Mouse (Mus musculus) cerebellum, adult 8-10 months (tissue): Measurements from ENCODE around the gene Actn3.
"Not testable (repeated sequence)": the region's sequence is repeated elsewhere in the genome, so short reads cannot be mapped to it uniquely, and the experiment has no call there.

Source experiments
- DNase-seq: peaks from one replicate; pipeline ENCODE4 v3.0.0; 2022

The Actn3 gene

DNA sequence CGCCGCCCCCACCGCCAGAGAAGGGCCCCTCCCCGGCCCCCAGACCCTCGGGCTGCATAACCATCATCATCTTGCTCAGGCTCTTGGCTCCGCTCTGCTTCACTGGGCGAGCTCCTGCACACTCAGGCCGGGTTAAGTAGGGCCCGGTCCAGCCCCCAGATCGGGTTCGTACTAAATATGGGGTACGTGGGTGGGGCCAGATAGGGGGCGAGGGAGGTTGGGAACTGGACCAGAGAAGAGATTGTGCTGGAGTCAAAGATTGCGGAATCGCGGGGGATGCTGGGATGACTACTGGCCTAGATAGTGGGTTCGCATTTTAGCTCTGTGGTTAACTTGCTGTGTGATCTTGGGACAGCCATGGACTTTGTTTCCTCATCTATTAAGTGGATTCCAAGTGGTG lies at the start of gene Actn3:
Actn3 (minus strand) TSS at position 125 of the 400 bp plus-strand sequence.
- no peak for DNase-seq

DNA sequence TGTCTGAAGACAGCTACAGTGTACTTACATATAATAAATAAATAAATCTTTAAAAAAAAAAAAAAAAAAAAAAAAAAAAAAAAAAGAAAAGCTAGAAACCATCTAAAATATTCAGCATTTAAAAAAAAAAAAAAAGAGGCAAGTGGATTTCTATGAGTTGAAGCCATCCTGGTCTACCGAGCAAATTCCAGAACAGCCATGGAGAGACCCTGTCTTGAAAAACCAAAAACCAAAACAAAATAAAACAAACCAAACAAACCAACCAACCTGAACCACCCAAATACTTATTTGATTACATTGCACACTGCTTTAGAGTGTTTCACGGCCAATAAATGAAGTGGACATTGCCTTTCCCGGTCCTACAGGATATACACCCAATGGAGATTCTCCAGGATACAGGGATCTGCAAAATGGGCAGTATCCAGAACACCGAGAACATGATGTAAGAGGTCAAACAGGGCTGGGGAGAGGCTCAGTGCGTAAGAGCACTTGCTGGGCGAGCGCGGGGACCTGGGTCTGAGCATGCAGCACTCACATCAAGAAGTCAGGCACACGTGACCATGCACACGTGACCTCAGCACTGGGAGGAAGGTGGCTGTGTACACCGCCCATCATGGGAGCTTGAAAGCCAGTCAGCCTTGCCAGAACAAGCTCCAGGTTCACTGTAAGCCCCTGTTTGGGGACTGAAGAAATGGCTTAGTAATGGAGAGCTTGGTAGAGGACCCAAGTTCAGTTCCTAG lies 47.6 kb upstream of the Actn3 start:
- no peak for DNase-seq

DNA sequence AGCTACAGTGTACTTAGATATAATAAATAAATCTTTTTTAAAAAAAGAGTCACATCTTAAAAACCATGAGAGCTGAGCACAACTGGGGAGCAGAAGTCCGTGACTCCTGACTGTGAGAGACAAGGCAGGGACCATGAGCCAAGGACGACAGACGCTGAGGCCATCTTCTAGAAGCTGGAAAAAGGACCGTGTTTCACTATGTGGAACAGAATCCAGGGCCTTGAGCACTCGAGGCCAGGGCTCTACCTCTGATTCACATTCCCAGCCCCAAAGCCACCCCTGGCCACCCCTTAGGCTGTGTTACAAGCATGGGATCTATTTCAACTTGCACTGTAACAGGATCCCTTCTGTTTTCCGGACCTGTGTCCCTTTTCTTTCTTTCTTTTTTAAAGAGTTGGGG lies 41.9 kb upstream of the Actn3 start:
- DNase-seq, result no peak

DNA sequence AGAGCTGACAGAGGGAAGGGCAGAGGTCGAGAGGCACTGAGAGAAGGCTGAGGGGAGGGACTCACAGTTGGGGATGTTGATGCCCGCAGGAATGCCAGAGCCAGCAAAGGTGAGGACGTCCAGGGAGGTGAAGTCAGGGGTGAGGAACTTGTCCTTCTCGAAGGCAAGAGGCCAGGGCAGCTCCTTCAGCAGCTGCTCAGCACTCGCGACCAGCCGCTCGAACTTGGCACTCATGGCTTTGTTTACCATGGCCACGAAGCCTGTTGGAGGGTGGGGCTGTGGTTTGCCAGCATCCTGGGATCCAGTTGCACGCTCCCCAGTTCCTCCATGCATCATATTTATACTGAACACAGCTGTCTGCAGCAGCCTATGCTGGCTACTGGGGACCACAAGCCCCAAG lies 39.1 kb upstream of the Actn3 start:
- DNase-seq, result no peak

DNA sequence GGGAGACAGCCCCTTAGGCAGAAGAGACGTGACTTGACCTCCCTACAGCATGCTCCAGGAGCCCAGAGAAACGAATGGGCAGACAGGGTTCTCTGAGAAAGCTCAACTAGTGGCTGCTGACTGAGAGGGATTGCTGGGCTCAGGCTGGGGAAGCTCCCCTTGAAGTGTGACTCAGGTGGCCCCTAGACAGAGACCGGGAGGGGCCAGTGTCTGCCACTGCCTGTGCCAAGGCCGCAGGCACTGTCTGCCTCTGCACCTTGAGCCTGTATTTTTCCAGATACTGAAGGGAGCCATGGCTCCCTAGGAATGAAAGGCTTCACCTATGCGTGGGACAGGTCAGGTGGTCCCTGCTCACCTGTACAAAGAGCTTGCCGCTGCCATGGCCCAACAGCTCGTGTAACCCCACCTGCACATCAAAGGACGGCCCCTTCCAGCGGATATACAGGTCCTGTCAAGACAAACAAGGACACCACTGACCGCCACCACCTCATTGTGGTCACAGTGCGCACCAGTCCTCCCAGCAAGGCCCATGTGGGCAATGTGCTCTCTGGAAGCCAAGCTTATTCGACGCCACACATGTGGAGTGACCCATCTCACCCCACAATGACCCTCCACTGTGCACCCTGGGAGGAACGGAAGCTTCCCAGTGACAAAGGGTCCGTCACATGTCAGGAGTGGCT lies 38.4 kb upstream of the Actn3 start:
- no peak for DNase-seq

DNA sequence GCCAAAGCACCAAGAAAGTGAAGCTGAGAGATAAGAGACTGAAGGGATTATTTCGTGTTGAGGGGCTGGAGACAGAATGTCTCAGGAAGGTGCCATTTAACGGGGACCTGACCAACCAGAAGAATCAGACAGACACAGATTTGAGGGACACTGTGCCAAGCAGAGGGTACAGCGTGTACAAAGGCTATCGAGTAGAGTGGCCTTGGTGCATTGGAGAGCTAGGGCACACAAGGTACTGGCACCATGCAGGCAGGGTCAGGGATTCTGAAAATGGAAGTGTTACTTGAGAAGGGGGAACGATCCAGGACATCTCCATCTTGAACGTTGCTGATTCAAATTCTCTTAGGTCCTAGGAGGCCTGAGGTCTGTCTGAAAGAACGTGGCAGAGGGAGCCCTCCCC lies 31.7 kb upstream of the Actn3 start:
- no peak for DNase-seq

DNA sequence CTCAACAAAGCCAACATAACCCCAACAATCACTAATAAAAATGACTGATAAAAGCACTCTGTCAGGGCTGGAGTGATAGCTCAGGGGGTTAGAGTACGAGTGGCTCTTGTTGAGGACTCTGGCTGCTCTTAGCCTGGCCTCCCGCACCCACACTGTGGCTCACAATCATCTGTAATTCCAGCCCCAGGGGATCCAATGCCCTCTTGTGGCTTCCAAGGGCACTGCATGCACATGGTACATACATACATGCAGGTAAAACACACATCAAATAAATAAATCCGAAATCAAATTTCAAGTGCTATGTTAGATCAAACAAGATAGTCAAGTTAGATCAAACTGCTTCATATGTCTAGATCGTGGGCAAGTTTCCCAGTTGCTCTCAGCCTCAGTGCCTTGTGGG lies 30.4 kb upstream of the Actn3 start:
- no peak for DNase-seq

DNA sequence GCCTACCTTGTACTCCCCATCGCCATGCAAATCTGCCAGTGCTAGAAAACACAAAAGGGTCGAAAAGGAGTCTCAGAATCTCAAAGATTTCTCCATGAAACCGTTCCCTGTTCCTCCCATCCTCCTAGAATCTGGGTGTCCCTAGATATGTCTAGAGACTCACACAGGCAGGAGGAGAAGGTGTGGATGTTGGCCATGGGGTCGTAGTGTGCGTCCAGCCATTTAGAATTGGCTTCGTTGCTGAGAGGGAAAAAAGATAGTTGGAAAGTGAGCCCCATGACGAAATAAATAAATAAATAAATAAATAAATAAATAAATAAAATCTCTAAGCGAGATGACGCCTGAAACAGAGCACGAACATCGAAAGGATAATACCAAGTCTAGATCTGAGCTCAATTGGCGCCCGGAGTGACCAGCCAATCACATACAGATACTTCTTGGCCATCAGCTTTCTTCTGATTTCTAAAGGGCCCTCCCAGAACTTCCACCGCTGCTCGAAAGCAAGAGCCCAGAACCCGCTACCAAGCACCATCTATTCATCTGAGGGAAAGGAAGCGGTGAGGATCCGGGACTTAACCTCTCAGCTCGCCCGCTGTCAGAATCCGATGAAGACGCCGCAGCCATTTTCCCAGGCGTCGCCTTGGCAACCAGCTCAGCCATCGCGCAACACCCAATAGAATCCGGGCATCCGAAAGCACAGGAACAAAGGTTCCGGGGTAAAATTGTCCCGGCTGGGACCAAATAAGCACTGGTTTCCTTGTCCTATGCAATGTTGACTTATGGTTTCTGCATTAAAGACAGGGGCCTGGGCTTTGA lies 28.5 kb upstream of the Actn3 start, which contains the start of gene Bbs1:
Bbs1 (minus strand) TSS at position 650 of the 816 bp plus-strand sequence.
- peak; percentile 78 for DNase-seq

DNA sequence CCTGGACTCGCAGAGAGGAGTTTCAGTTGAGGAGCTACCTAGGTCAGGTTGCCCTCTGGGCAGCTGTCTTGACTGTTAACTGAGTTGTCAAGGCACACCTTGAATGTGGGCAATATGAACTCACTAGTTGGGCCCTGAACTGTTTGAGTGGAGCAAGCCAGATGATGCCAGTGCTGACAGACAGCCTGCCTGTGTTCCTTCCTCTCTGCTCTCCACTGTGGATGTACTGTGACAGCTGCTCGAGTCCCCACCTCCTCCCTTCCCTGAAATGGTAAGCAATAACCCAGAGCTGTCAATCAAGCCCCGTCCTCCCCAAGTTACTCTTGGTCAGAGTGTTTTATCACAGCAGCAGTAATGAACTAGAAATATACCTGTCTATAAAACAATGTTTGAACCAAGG lies 22.2 kb upstream of the Actn3 start:
- no peak for DNase-seq

DNA sequence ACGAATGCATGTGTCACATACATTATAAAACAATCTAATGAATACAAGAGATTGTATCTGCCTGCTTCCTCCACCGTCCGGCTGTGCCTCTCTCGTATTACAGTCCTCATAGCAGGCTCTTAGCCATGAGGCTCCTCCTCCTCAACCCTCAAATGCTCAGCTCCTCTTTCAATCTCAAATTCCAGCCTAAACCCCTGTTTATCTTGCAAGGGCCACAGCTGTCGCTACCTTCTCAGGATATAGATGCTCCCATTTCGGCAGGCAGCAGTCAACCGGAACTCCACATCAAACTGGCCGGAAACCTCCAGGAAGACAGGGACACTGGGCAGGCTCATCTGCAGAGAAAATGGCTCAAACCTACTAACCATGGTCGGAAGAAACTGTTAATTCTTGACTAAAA lies 21.3 kb upstream of the Actn3 start:
- no peak for DNase-seq

DNA sequence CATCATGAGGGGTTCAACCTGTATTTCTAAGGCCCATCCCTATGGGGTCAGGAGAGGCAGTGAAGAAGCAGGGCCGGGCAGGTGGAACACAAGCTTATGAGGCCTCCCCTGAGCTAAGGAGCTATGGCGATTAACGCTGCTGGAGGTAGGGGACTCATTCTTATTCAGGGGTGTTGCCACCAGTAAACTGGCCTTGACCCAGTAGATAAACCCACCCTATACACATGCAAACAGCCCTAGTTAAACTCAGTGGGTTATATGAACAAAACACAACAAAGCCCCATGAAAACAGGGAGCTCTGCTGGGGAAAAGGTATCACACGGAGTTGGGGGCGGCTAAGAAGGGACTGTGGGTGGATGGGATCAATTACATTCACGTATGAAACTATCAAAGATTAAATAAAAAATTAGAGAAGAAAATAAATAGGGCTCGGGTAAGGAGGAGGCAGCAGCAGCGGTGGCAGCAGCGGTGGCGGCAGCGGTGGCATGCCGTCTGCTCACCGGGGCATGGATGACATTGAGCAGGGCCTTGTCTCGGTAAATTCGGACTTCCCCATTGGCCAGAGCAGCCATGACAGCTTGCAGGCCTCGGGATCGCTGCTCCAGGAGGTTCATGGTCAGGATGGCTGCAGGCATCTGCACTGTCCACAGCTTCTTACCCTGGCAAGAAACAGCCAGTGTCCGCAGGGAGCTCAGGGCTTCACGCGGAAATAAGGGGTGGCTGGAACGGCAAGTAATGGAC lies 19.2 kb upstream of the Actn3 start:
- DNase-seq, result no peak

DNA sequence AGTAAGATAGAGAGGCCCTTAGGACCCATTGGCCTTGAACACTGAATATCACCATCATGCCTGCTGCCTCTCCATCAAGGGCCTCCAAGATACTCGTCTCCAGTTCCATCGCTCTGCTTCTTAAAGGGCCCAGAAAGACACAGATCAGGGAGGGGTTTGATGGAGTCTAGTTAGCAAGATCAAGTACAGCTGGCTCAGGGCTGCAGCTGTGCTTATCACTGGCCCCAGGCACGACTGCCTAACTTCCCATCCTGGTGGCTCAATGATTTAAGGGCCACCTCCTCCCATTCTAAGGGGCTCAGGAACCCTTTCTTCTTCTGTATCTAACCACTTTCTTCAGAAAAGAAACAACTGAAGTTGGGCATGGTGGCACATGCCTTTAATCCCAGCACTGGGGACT lies 14.1 kb upstream of the Actn3 start:
- DNase-seq, result no peak

DNA sequence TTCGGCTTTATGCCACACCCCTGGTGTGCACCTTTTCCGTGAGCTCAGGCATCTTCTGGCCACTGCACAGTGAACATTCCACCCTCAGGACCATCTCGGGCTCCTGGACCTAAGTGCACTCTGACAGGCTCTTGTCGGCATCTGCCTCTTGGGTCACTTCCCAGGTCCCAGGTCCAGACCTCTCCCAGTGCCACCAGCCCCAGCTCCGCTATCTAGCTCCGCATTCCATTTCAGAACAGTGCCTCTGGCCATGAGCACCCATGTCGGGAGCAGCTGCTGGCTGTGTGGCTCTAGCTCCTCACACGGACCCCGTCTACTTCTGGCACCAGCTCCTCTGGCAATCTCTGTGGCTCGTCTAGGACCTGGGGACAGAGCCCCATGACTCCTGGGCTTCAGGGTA lies 12.1 kb upstream of the Actn3 start:
- DNase-seq, result no peak

DNA sequence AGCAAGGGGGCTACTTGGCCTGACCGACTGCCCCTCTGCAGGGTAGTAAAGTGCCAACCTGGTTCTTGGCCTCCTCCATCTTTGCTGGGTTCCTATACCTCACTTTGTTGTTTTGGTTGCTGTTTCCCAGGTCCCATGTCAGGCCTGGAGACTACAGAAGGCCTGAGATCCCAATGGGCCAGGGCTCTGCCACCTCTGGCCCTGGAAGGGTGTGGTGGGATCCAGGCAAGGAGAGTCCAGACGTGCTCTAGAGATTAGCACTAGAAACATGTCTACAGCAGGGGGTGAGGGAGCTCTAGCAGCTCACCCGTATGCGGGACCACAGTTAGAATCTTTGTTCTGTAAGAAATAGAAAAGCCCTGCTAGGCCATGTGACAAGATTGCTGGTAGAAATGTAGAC lies 6.3 kb upstream of the Actn3 start:
- no peak for DNase-seq

DNA sequence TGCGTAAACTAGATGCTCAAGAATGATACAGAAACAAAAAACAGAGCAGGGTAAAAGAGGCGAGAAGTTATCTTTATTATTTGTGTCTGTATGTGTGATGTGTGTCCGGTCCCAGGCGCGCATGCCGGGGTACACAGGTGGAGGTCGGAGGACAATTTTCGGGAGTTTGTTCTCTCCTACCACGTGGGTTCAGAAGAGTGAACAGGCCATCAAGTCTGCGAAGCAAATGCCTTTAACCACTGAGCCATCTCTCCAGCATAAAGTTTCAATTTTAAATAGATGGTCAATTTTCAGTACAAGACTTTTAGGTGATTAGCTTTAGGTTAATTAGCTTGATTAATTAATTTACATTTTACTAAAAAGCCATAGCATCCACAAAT lies 1.6 kb upstream of the Actn3 start:
- DNase-seq, result no peak

DNA sequence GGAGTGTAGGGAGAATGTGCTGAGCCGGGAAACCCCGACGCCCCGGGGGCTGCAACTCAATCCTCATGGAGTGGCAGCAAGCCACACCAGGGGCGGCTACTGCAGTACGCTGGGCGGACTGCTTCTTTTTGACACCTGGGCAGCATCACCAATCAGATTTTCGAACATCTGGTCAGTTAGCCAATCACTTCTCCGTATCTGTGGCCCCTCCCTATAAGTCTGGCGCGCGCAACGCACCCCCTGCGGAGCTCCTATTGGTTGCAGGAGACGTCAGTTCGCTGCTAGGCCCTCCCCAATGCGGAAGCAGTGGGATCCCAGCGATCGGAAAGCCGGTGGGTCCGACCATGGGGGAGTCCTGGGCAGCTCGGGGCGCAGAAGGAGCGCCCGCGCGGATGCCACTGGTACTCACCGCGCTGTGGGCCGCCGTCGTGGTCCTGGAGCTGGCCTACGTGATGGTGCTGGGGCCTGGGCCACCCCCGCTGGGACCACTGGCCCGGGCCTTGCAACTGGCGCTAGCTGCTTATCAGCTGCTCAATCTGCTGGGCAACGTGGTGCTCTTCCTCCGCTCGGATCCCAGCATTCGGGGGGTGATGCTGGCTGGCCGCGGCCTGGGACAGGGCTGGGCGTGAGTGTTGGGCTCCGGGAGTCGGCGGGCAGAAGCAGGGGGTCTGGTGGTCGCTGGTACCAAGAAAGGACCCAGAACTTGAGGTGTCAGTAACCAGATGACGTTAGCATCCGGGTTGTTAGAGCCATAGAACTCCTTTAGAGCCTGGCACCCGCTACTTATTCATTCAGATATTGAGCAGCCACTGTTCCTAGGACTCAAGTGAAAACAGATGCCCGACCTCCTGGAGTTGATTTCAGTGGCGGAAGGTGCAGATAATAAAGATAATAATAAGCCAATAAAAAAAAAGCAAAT lies 955 bp upstream of the Actn3 start, which contains the start of gene Zdhhc24:
Zdhhc24 (plus strand) TSS at position 264 of the 919 bp plus-strand sequence.
- peak; percentile 95 for DNase-seq

DNA sequence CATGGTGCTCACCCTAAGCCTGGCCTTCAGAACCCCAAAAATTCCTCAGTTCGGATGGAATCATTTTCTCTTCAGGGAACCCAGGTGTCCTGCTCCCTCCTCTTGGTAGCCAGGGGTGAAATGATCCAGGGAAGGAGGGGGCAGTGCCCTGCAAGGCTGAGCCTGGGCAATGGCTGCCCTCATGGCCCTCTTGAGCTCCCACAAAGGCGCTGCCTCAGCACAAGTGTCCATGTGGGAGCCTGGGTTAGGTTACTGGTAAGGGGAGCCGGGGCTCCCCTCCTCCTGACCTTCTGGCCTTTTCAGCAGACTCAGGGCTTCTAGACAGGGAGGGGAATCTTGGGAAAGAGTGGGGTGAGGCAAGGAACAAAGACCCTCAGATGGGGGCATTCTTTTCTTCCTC lies 954 bp downstream of the Actn3 start:
- DNase-seq, result no peak

DNA sequence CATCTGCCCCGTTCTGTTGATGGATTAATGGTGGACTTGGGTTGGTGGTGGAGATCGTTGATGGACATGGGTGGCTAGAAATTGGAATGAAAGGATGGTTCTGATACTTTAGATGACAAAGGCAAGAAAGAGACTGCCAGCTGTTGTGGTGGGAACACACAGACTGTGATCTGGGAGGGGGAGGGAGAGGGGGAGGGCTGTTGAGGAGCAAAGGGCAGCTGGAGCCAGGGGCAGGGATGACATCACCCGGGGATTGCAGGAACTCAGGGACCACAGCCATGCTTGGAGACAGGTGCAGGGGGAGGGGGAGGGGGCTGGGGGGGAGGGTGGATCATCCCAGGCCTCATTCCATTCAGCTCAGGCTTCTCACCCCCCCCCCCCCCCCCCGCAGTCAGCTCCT lies 1.5 kb downstream of the Actn3 start:
- DNase-seq, result no peak

DNA sequence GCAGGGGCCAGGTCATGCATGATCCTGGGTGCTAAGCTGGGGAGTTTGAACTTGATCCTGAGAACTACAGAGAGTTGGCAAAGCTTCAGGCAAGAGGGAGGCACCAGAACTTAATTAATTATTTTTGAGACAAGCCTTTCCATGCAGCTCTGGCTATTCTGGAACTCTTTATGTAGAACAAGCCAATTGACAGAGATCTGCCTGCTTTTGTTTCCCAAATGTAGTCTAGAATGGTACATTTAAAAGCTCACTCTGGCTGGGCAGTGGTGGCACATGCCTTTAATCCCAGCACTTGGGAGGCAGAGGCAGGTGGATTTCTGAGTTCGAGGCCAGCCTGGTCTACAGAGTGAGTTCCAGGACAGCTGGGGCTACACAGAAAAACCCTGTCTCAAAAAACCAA lies 3.1 kb downstream of the Actn3 start:
- DNase-seq, result not testable (repeated sequence)

DNA sequence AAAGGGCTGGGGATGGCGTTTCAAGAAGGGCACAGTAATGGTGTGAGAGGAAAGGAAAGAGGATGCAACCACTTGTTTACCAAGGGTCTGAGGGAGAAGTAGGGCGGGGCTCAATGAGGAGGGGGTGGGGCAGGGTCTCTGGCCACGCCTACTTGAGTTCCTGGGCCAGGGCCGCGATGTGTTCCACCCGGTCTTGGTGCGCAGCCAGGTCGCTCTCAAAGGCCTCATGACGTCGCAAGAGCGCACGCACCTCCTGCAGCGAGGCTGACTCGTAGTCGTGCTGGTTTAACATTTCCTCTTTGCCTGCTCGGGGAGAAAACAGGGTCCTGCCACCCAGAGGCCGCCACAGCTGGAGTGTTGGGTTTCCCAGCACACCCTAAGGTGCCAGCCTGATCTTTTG lies 12.6 kb downstream of the Actn3 start:
- no peak for DNase-seq

DNA sequence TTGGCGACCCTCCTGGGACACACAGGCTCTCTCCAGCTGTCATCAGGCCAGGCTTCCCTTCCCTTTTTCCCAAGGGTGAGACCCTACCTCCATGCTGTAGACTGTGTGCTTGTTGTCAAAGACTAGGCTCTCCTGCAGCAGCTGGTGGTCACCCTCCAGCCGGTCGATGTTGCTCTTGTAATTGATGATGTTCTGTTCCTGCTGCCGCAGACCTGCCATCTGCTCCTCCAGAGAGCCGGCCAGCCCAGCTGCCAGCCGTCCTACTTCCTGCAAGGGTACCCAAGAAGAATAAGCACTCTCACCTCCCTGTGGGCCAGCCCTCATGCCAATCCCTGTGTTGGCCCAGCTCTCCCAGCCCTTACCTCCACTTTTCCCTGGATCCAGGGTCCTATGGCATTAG lies 14.7 kb downstream of the Actn3 start:
- DNase-seq, result no peak

DNA sequence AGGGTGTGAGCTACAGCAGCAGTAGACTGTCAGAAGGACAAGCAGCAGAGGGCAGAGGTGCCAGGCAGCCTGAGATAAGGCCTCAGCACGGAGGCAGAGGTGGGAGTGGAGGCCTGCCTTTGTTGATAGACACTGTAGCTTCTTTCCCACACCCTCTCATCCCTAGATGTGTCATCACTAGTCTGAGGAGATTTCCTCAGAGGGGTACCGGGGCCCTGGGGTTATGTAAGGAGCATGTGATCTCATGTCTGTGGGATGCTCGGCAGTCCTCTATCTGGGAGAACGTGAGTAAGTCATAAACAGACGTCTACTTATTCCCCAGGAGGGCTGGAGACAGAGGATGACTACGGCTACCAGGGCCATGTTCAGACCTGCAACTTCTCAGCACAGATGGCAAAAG lies 18.6 kb downstream of the Actn3 start:
- no peak for DNase-seq
